Mouse (Mus musculus) MEL (cell line): ENCODE measurements around the gene Colq. TPM values are rescaled to one million over a fixed set of nuclear protein-coding genes. Genes with fewer than 3 reads are reported as not detected.

Experiments used
- DNase-seq: peaks from one replicate; pipeline ENCODE4 v3.0.0; 2011; ENCODE audit warnings: low read depth, low spot score
- H3K27ac ChIP-seq: 2 replicates; pipeline ENCODE4 v1.5.1; 2012; ENCODE audit warnings: low read depth, mild to moderate bottlenecking, control low read depth, low read length, moderate library complexity; ENCODE audit not compliant: control insufficient read depth
- H3K27me3 ChIP-seq, 2 experiments: fragments of 150-350 bp in 1 of 2; sonication (generic) in 1 of 2; 2 replicates each; pipeline ENCODE4 v1.6.1; 2012; ENCODE audit warnings: low read length in 2 of 2, mild to moderate bottlenecking in 2 of 2, improper control_type of control experiment in 1 of 2, moderate library complexity in 1 of 2; ENCODE audit not compliant: insufficient read depth in 2 of 2, control insufficient read depth in 1 of 2
- H3K36me3 ChIP-seq, 2 experiments: 2 replicates each; pipeline ENCODE4 v1.6.1; 2012 to 2014; ENCODE audit warnings: low read length in 2 of 2, improper control_type of control experiment in 1 of 2, inconsistent platforms in 1 of 2, mild to moderate bottlenecking in 1 of 2; ENCODE audit not compliant: insufficient read depth in 2 of 2, control insufficient read depth in 1 of 2
- H3K4me1 ChIP-seq, 2 experiments: fragments of 150-350 bp in 1 of 2; sonication (generic) in 1 of 2; 2 replicates each; pipeline ENCODE4 v1.6.1; 2012; ENCODE audit warnings: low read length in 2 of 2, improper control_type of control experiment in 1 of 2, mild to moderate bottlenecking in 1 of 2; ENCODE audit not compliant: insufficient read depth in 2 of 2, control insufficient read depth in 1 of 2
- H3K4me3 ChIP-seq, 2 experiments: fragments of 150-350 bp in 1 of 2; sonication (generic) in 1 of 2; 2 replicates each; pipeline ENCODE4 v1.5.1; 2012; ENCODE audit warnings: low read depth in 2 of 2, low read length in 2 of 2, mild to moderate bottlenecking in 2 of 2, moderate library complexity in 2 of 2, control low read depth in 1 of 2, improper control_type of control experiment in 1 of 2; ENCODE audit not compliant: control insufficient read depth in 1 of 2, insufficient read depth in 1 of 2
- H3K79me2 ChIP-seq: 2 replicates; pipeline ENCODE4 v1.6.1; 2012; ENCODE audit warnings: mild to moderate bottlenecking, low read length, moderate library complexity; ENCODE audit not compliant: control insufficient read depth, poor library complexity, insufficient read depth
- H3K9ac ChIP-seq: 2 replicates; pipeline ENCODE4 v1.6.1; 2012; ENCODE audit warnings: low read depth, mild to moderate bottlenecking, control low read depth, low read length, moderate library complexity; ENCODE audit not compliant: control insufficient read depth, poor library complexity, severe bottlenecking
- H3K9me3 ChIP-seq: fragments of 150-350 bp; sonication (generic); replicated peaks from 2 replicates; pipeline ENCODE4 v1.6.1; 2012; ENCODE audit warnings: mild to moderate bottlenecking, low read length, improper control_type of control experiment, moderate library complexity; ENCODE audit not compliant: insufficient read depth
- BHLHE40 ChIP-seq: IDR thresholded peaks from 2 replicates; pipeline ENCODE4 v1.6.1; 2012; ENCODE audit warnings: low read depth, mild to moderate bottlenecking, inconsistent platforms, low read length, improper control_type of control experiment, borderline replicate concordance
- CHD1 ChIP-seq: IDR thresholded peaks from 2 replicates; pipeline ENCODE4 v1.6.1; 2012; ENCODE audit warnings: low read depth, mild to moderate bottlenecking, inconsistent platforms, low read length, improper control_type of control experiment
- CHD2 ChIP-seq: IDR thresholded peaks from 2 replicates; pipeline ENCODE4 v1.6.1; 2011; ENCODE audit warnings: low read length, improper control_type of control experiment
- CTCF ChIP-seq, 3 experiments: IDR thresholded peaks in 2 of 3; conservative IDR thresholded peaks in 1 of 3; 2 replicates each; pipeline ENCODE4 v1.5.1; 2011 to 2012; ENCODE audit warnings: low read length in 3 of 3, low read depth in 2 of 3, mild to moderate bottlenecking in 2 of 3, improper control_type of control experiment in 1 of 3, inconsistent platforms in 1 of 3, mixed read lengths in 1 of 3, moderate library complexity in 1 of 3; ENCODE audit not compliant: control insufficient read depth in 1 of 3, insufficient read depth in 1 of 3, poor library complexity in 1 of 3, severe bottlenecking in 1 of 3
- E2F4 ChIP-seq: IDR thresholded peaks from 2 replicates; pipeline ENCODE4 v1.6.1; 2011; ENCODE audit warnings: low read depth, low read length, improper control_type of control experiment, borderline replicate concordance
- EP300 ChIP-seq, 2 experiments: IDR thresholded peaks; 2 replicates each; pipeline ENCODE4 v1.6.1; 2011; ENCODE audit warnings: improper control_type of control experiment in 2 of 2, low read length in 2 of 2, low read depth in 1 of 2, mild to moderate bottlenecking in 1 of 2
- ETS1 ChIP-seq: IDR thresholded peaks from 2 replicates; pipeline ENCODE4 v1.6.1; 2012; ENCODE audit warnings: low read depth, mild to moderate bottlenecking, inconsistent platforms, low read length, improper control_type of control experiment, moderate library complexity
- GABPA ChIP-seq: IDR thresholded peaks from 2 replicates; pipeline ENCODE4 v1.6.1; 2012; ENCODE audit warnings: low read depth, mild to moderate bottlenecking, inconsistent platforms, low read length, improper control_type of control experiment, moderate library complexity
- GATA1 ChIP-seq: IDR thresholded peaks from 2 replicates; pipeline ENCODE4 v1.6.1; 2011; ENCODE audit warnings: low read depth, low read length, improper control_type of control experiment
- HCFC1 ChIP-seq: IDR thresholded peaks from 2 replicates; pipeline ENCODE4 v1.6.1; 2012; ENCODE audit warnings: low read depth, mild to moderate bottlenecking, inconsistent platforms, low read length, improper control_type of control experiment, moderate library complexity
- KAT2A ChIP-seq: conservative IDR thresholded peaks from 2 replicates; pipeline ENCODE4 v1.6.1; 2012; ENCODE audit warnings: low read depth, low read length, improper control_type of control experiment, inconsistent platforms
- MEF2A ChIP-seq: IDR thresholded peaks from 2 replicates; pipeline ENCODE4 v1.6.1; 2014; ENCODE audit warnings: low read depth, mild to moderate bottlenecking, inconsistent platforms, low read length, improper control_type of control experiment; ENCODE audit not compliant: poor library complexity, insufficient replicate concordance, severe bottlenecking; ENCODE audit errors: extremely low read depth
- MXI1 ChIP-seq: IDR thresholded peaks from 2 replicates; pipeline ENCODE4 v1.6.1; 2011; ENCODE audit warnings: mild to moderate bottlenecking, low read depth, low read length, improper control_type of control experiment
- MYB ChIP-seq: IDR thresholded peaks from 2 replicates; pipeline ENCODE4 v1.6.1; 2011; ENCODE audit warnings: mild to moderate bottlenecking, low read depth, low read length, improper control_type of control experiment
- MYC ChIP-seq: IDR thresholded peaks from 2 replicates; pipeline ENCODE4 v1.6.1; 2011; ENCODE audit warnings: low read depth, mild to moderate bottlenecking, low read length, improper control_type of control experiment, moderate library complexity
- NELFE ChIP-seq: IDR thresholded peaks from 2 replicates; pipeline ENCODE4 v1.6.1; 2011; ENCODE audit warnings: low read depth, low read length, improper control_type of control experiment
- NRF1 ChIP-seq: IDR thresholded peaks from 2 replicates; pipeline ENCODE4 v1.6.1; 2014; ENCODE audit warnings: low read depth, mild to moderate bottlenecking, inconsistent platforms, low read length, improper control_type of control experiment, moderate library complexity; ENCODE audit not compliant: poor library complexity, insufficient read depth, severe bottlenecking
- POLR2AphosphoS2 ChIP-seq: IDR thresholded peaks from 2 replicates; pipeline ENCODE4 v1.6.1; 2011; ENCODE audit warnings: low read length, improper control_type of control experiment
- POLR2AphosphoS5 ChIP-seq: IDR thresholded peaks from 2 replicates; pipeline ENCODE4 v1.6.1; 2012; ENCODE audit warnings: low read depth, borderline replicate concordance, mild to moderate bottlenecking, inconsistent platforms, low read length, moderate library complexity, mixed read lengths
- RAD21 ChIP-seq: IDR thresholded peaks from 2 replicates; pipeline ENCODE4 v1.6.1; 2011; ENCODE audit warnings: mild to moderate bottlenecking, low read depth, low read length, improper control_type of control experiment
- RCOR1 ChIP-seq: IDR thresholded peaks from 2 replicates; pipeline ENCODE4 v1.6.1; 2012; ENCODE audit warnings: low read depth, mild to moderate bottlenecking, inconsistent platforms, low read length, improper control_type of control experiment
- SIN3A ChIP-seq: IDR thresholded peaks from 2 replicates; pipeline ENCODE4 v1.6.1; 2012; ENCODE audit warnings: low read length, improper control_type of control experiment, inconsistent platforms
- SMC3 ChIP-seq: IDR thresholded peaks from 2 replicates; pipeline ENCODE4 v1.6.1; 2011; ENCODE audit warnings: low read depth, low read length, improper control_type of control experiment
- TAL1 ChIP-seq: IDR thresholded peaks from 2 replicates; pipeline ENCODE4 v1.6.1; 2012; ENCODE audit warnings: mild to moderate bottlenecking, inconsistent platforms, low read length, moderate library complexity, mixed read lengths
- TCF12 ChIP-seq: IDR thresholded peaks from 2 replicates; pipeline ENCODE4 v1.6.1; 2014; ENCODE audit warnings: low read depth, mild to moderate bottlenecking, inconsistent platforms, low read length, improper control_type of control experiment, moderate library complexity
- UBTF ChIP-seq: IDR thresholded peaks from 2 replicates; pipeline ENCODE4 v1.6.1; 2012; ENCODE audit warnings: low read depth, mild to moderate bottlenecking, inconsistent platforms, low read length, improper control_type of control experiment, moderate library complexity, borderline replicate concordance; ENCODE audit not compliant: insufficient read depth
- USF1 ChIP-seq: IDR thresholded peaks from 2 replicates; pipeline ENCODE4 v1.6.1; 2014; ENCODE audit warnings: low read depth, mild to moderate bottlenecking, inconsistent platforms, low read length, improper control_type of control experiment, moderate library complexity
- USF2 ChIP-seq, 2 experiments: IDR thresholded peaks; 2 replicates each; pipeline ENCODE4 v1.6.1; 2011 to 2012; ENCODE audit warnings: improper control_type of control experiment in 2 of 2, low read length in 2 of 2, borderline replicate concordance in 1 of 2, inconsistent platforms in 1 of 2, low read depth in 1 of 2, mild to moderate bottlenecking in 1 of 2; ENCODE audit not compliant: insufficient read depth in 1 of 2
- ZKSCAN1 ChIP-seq: IDR thresholded peaks from 2 replicates; pipeline ENCODE4 v1.6.1; 2012; ENCODE audit warnings: low read depth, mild to moderate bottlenecking, inconsistent platforms, low read length, improper control_type of control experiment, moderate library complexity
- polyA plus RNA-seq, 2 experiments: library from polyadenylated mRNA; stranded (reverse) in 1 of 2; unstranded in 1 of 2; fragments of >175 nt in 1 of 2; fragments of >200 nt in 1 of 2; gene quantifications; 2 replicates each; pipeline versions ENCODE4 v1.2.1 to v1.2.4; 2012; ENCODE audit warnings: low replicate concordance in 2 of 2, low read depth in 1 of 2; ENCODE audit not compliant: insufficient read length in 2 of 2, insufficient read depth in 1 of 2, missing spikeins in 1 of 2
- total RNA-seq: library from RNA; depleted of rRNA; stranded (reverse); fragments of 300-350 nt; gene quantifications from 2 replicates; pipeline ENCODE4 v1.2.3, GENCODE M21; 2012

Colq gene
- total and polyA plus RNA-seq, 3 experiments: not detected

GRCm38 (mm10) chr14:31564452-31565179 is 26.5 kb downstream of the Colq start:
- Histone ChIP-seq H3K36me3 (peaks cover 0 to 7% of the 10 kb centered on the region in 2 experiments; a peak in 2 of 4 replicates), H3K9ac (no peak overlapping the region), H3K27ac (no peak overlapping the region), H3K79me2 (no peaks in the 10 kb centered on the region), H3K27me3 (no peaks in the 10 kb centered on the region; a peak in 1 of 4 replicates), H3K4me3 (no peak overlapping the region), H3K9me3 (no peaks in the 10 kb centered on the region), H3K4me1 (peaks cover 3 to 20% of the 10 kb centered on the region in 2 experiments)
- no peak for TF ChIP-seq E2F4
- no peak for TF ChIP-seq BHLHE40
- TF ChIP-seq POLR2AphosphoS5: no peak
- no peak for TF ChIP-seq TCF12
- no peak for DNase-seq

DNA sequence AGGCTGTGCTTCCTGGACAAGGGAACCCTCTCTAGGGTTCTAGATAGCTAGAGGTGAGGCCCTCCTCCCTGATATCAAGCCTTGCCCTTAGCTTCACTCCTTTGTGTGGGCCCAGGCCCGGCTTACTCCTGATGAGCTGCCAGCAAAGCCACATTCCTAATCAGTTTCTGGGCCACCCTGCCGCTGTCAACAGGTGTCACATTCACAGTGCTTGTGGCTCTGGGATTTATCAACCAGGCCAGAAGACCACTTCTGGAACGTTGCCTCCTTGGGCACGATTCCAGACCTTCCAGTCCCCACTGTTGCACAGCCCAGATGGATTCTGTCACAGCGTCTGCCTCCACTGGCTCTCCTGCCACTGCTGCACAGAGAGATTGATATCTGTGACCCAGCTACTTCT is 30.3 kb downstream of the Colq start:
- Histone ChIP-seq H3K27me3 (no peaks in the 10 kb centered on the region; a peak in 2 of 4 replicates), H3K9me3 (no peaks in the 10 kb centered on the region), H3K9ac (no peak overlapping the region), H3K4me3 (no peak overlapping the region), H3K4me1 (peaks cover 0 to 10% of the 10 kb centered on the region in 2 experiments; a peak in 2 of 4 replicates), H3K27ac (no peak overlapping the region), H3K79me2 (no peaks in the 10 kb centered on the region), H3K36me3 (peaks cover 0 to 4% of the 10 kb centered on the region in 2 experiments; a peak in 2 of 4 replicates)
- peak; percentile 74 for DNase-seq
- TF ChIP-seq POLR2AphosphoS5: no peak
- no peak for TF ChIP-seq CHD2
- TF ChIP-seq HCFC1: no peak
- no peak for TF ChIP-seq SIN3A
- peak; percentile 55; the same call in 1 of the 2 replicates for TF ChIP-seq RCOR1
- TF ChIP-seq USF2 (IDR thresholded peaks at IDR 0.05; ENCODE audit: borderline replicate concordance in 1 of 2, insufficient read depth in 1 of 2, low read depth in 1 of 2, low read length in 2 of 2): no peak
- no peak for TF ChIP-seq RAD21
- 0 out of 2 replicates have a peak, but pooled peaks have one; percentile 50 for TF ChIP-seq ETS1
- no peak for TF ChIP-seq KAT2A
- TF ChIP-seq MXI1: no peak
- peak; percentile 54 for TF ChIP-seq GATA1
- 0 out of 2 replicates have a peak, but pooled peaks have one; percentile 17 for TF ChIP-seq MYB
- TF ChIP-seq MEF2A: no peak
- no peak for TF ChIP-seq UBTF
- TF ChIP-seq CHD1: no peak
- no peak for TF ChIP-seq GABPA
- TF ChIP-seq EP300 (IDR thresholded peaks at IDR 0.05; ENCODE audit: low read depth in 1 of 2, low read length in 2 of 2): peak; percentile 57 to 80
- TF ChIP-seq TAL1: peak; percentile 69
- no peak for TF ChIP-seq ZKSCAN1
- no peak for TF ChIP-seq POLR2AphosphoS2
- peak; percentile 89 for TF ChIP-seq TCF12
- no peak for TF ChIP-seq USF1
- no peak for TF ChIP-seq SMC3
- TF ChIP-seq NRF1: no peak
- no peak for TF ChIP-seq MYC
- no peak for TF ChIP-seq NELFE
- TF ChIP-seq CTCF (IDR thresholded peaks at IDR 0.05 in 2 of 3, conservative IDR thresholded peaks at IDR 0.05 in 1 of 3; ENCODE audit: control insufficient read depth in 1 of 3, insufficient read depth in 1 of 3, low read depth in 2 of 3, low read length in 3 of 3, poor library complexity in 1 of 3, severe bottlenecking in 1 of 3): no peak
